Mouse (Mus musculus) mesoderm, embryonic 11.5 days (tissue): ENCODE measurements around the gene Map3k21.

Source experiments
- DNase-seq: peaks from one replicate; pipeline ENCODE4 v3.0.0-alpha.2; 2012; ENCODE audit warnings: low read depth, low spot score

Gene Map3k21

DNA sequence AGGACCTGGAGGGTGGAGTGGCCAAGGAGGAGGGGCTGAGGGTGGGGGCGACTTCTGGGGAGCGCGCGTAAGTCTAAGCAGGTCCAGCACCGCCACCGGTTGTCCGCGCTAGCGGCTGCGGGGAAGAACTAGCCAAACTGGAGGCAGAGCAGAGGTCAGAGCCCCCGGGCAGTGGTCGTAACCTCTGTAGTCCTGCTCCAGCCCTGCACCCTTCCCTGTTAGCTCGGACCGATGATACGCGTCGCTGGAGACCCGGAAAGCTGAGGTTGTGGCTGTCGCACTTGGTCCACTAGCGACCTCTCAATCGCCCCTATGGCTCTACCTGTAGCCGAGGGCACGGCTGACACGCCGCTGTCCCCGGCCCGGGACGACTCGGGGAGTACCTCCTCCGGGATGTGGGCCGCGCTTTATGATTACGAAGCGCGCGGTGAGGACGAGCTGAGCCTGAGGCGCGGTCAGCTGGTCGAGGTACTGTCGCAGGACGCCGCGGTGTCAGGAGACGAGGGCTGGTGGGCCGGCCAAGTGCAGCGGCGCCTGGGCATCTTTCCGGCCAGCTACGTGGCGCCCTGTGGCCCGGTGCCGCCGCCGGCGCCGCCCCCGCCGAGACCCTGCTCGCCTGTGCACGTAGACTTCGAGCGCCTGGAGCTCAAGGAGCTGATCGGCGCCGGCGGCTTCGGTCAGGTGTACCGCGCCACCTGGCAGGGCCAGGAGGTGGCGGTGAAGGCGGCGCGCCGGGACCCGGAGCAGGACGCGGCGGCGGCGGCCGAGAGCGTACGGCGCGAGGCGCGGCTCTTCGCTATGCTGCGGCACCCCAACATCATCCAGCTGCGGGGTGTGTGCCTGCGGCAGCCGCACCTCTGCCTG, at the start of gene Map3k21:
TSS of gene Map3k21 (plus strand) at position 86 of the 864 bp plus-strand sequence.
- DNase-seq, result peak; percentile 35

DNA sequence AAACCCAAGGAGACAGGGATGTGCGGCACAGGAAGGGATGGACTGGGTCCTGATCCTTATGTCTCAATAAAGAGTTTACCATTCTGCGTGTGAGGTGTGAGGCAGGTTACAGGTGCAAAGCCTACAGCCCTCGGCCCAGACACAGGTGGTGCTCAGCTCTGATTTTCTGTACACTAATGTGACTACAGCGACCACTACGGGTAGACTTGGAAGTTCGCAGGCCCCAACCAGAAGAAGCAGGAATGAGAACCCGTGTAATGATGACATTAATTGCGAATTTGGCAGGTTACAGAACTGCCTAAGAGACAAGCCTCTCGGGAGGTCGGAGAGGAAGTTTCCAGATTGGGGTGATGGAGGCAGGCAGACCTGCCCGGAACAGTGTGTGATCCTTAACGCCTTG, 44.1 kb upstream of the Map3k21 start:
- DNase-seq, result no peak

DNA sequence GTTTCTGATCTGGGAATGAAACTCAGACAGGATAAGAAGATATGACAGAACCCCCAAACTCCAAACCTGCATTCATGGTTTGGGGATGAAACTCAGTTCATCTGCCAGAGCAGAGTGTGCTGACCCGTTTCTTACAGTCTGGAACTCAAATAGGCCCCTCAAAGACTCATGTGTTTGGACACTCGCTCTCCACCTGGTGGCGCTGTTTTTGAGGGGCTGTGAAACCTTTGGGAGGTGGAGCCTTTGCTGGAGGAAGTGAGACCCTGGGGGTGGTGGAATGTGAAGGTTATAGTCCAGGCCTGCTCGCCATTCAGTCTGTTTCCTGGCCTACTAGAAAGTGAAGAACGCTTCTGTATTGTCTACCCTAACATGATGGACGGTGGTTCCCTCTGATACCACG, 41.7 kb upstream of the Map3k21 start:
- DNase-seq, result peak; percentile 29

DNA sequence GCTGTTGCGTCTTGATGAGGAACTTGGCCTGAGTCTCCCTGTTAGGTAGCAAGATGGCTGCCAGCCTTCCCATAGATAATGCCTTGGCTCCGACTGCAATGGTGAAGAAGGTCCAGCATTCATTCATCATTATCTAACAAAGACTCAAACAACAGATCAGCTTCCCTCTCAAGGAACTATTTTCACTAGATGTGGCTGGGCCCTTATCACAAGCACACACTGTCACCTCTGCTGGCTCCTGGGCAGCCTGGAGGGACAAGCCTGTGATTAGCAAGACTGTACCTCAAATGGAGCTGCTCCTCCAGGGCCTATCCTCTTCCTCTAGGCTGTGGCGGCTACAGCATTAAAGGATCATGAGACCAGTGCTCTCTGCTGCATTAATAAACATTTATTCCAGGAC, 40.5 kb upstream of the Map3k21 start:
- no peak for DNase-seq

DNA sequence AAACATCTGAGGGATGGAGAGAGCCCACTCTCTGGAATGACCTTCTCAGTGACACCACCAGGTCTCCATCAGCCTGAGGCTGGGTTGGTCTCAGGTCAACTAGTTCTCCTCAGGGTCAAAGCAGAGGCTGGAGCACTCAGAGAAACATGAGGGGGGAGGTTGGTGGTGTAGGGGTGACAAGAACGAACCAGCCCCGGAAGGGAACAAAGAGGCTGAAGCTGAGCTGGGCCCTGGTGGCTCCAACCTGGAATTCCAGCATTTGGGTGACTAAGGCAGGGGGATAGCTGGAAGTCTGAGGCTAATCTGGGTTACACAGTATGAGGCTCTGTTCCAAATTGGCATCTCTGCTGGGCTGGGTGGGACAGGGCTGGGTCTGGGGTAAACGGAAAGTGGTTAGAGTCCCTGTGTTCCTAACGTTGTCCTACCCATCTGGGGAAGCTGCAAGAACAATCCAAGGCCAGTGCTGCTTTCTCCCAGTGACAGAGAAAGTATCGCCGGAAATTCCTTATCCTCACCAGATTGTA, 40.0 kb upstream of the Map3k21 start:
- DNase-seq, result no peak

DNA sequence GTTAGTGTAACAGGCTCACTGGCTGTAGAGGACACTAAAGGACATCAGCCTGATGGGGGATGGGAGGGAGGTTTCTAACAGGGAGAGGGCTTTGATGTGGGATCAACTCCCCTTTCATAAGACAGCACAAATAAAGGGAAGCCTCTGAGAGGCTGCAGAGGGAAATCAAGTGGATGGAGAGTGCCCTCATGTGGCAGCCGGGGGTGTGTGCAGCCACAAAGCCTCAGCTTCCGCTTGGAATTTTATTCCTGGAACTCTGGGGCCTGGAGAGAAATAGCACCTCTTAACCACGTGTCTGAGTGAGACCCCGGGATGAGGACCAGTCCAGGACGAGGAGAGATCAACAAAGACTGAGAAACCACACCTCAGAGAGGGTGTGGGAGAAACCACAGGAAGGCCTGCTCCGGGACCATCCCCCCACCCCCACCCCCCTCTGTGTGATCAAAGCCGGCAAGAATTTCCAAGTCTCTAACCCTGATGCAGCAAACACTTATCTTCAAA, 39.4 kb upstream of the Map3k21 start:
- peak; percentile 86 for DNase-seq

DNA sequence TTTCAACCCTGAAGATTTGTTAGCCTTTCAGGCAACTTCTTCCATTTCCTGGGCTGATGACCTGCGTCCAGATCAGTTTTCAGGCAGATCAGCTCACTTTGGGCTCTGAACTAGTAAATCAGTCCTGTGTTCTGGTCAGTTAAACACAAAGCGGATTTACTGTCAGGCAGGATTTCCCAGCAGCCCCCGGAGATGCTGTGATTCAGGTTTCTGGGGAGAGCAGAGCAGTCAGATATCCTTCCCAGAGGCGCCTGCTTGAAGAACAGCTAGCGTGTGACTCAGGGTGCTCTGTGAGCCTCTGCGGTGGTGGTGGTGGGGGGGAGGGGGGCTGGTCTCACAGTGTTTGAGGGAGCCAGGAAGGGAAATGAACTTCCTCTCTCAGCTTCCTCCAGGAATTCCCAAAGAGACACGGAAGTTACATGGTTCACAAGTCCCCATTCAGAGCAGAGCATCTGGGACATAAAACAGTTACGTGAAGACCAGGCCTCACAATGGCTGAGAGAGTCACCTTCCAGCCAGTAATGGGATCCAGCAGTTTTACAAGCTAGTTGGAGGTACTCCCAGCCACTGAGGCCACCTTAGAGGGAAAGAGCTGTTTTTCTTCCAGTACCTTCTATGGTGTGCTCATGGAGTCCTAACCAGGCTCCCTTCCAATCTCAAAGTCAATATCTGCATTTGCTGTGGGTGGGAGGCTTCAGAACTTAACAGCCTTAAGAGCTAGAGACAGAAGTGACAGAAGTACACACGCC, 37.6 kb upstream of the Map3k21 start:
- peak; percentile 30 for DNase-seq

DNA sequence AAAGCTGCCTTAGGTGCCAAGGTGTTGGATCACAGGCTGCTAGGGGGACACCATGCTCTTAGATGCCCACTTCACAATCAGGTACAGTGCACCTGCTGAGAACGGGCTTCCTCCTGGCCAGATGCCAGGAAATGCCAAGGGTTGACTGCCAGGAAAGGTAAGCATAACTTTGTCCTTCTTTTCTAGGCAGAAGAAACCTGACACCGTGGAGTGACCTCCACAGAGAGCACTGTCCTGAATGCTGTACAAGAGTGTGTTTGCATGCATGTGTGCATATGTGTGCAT, 37.1 kb upstream of the Map3k21 start:
- DNase-seq, result no peak

DNA sequence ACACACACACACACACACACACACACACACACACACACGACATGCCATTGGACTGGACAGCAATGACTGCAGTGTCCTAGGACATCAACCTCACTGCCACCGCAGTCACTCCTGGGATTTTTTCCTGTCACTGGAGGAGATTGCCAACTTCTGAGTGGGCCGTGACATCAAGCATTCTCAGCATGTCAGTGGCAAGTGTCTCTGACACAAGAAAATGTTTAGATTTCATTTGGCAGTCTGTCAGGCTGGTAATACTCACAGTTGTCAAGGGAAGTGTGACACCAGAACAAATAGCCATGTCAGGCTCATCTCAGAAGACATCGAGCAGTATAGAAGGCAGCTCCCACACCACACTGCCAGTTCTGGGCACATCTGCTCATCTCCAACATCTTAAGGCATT, 29.8 kb upstream of the Map3k21 start:
- DNase-seq, result no peak

DNA sequence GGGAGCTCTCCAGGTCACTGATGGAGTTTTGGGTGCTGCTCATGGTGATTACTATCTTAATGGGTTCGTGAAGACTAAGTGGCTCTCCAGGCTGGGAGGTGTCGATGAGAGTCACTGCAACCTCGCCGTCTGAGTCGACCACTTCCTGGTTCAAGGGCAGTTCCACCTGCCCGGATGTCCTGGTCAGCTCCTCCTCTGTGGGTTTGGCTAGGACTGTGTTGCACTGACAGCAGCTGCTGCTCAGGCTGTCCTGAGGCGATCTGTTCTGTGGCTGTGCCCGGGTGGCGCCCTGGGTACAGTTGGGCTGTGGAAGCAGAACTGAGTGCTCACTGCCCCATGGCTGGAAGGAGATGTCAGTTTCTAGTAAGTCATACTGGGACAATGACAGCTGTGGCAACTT, 22.7 kb upstream of the Map3k21 start:
- DNase-seq, result no peak

DNA sequence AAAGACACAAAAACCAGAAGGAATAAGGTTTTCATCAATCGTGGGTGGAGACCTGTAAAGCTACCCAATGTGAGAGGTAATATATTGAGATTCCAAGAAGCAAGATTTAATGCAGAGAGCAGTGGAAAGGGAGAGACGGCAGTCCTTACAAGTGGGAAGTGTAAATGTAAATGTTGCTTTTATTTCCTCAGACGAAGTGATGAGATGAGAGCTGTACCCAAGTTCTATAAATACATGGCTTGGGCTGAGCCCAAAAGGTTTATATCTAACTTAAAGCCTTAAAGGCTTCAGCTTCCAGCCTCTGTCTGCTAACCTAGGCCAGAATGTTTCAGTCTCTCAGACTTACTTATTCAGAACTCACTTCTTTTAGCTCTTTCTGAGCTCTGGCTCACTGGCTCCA, 20.3 kb upstream of the Map3k21 start:
- no peak for DNase-seq

DNA sequence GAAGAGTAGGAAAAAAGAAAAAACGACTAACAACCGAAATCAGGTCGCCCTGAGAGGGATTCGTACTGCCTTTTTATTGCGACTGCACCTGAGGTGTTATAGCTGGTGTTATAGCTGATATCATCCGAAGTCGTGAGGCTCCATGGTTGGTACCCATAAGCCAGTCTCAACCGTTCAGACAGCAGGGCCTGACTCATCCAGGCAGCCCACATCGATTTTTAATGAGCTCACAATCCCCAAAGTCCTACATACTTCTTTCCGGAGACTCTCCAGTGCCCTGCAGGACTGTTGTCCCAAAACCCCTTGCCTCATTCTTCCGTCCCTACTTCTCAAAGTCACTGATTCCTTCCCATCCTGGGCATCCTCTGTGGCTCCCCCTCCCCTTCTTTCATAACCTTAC, 12.9 kb upstream of the Map3k21 start:
- DNase-seq, result no peak

DNA sequence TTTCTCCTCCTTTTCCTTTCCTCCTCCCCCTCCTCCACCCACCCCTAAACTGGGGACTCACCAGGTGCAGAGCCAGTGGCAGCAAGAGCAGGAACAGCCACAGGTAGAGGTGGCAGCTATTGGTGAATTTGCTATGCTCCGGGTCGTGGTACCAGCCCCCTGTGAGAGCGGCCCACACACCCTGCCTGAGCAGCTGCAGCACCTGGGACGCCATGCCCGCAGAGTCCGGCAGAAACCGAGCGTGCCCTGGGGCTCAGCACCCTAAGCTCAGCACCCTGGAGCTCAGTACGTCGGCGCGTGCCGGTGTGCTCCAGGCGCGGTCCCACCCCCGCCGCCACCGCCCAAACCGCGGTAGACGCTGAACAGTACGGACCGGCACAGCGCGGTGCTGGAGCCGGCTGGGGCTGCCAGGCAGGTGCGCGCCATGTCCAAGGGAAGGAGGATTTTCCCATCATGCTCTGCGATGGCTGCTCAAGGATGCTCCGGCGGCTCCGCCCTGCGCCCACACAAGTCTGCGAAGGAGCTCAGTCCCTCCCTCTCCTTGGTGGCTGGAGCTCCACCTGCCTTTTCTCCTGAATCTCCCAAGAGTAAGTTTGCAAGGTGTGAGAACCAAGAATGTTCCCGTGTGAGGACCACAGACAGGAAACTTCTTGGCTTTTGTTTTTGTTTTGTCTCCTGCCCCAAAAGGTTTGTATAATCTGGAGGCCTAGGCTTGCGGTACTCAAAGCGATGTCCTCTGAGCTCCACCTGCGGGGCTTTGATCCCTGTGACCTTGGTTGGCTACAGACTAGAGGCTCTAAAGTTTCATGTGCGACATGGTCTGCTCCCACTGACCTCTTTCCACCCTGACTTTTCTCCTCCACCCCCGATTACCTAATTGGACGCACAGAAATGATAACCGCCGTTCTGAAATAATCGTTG, 12.1 kb upstream of the Map3k21 start, which contains the start of gene Pcnx2:
TSS of gene Pcnx2 (minus strand) at position 450 of the 921 bp plus-strand sequence.
- no peak for DNase-seq

DNA sequence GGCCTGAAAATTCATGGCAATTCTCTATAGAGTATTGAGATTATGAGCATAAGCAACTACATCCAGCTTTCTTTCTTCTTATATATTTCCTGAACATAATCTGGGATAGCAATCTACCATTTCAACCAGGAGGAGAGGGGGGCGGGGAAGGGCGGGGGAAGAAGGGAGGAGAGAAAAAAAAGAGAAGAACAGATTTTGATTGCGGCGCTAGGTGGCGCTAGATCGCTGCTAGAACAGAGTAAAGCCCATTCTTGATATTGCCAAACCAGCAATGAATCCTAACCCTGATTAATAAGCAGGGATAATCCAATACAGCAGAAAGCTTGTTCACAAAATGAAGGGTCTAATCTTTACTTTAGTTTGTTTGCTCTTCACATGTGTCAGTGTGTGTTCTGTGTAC, 11.4 kb upstream of the Map3k21 start:
- peak; percentile 81 for DNase-seq

DNA sequence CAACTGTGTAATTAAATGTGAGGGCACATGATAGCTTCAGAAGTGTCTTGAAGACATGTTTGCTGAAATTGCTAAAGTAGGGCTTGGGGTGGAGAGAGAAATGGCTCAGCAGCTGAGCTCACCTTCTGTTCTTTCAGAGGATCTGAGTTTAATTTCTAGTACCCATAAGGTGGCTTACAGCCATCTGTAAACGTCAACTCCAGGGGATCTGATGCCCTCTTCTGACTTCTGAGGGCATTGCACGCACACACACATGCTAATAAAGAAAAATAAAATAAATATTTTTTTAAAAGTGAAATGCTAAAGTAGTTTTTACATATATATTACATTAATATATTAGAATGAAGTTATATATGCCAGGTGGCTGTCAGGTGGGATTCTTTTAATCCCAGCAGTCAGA, 9.1 kb upstream of the Map3k21 start:
- no peak for DNase-seq

DNA sequence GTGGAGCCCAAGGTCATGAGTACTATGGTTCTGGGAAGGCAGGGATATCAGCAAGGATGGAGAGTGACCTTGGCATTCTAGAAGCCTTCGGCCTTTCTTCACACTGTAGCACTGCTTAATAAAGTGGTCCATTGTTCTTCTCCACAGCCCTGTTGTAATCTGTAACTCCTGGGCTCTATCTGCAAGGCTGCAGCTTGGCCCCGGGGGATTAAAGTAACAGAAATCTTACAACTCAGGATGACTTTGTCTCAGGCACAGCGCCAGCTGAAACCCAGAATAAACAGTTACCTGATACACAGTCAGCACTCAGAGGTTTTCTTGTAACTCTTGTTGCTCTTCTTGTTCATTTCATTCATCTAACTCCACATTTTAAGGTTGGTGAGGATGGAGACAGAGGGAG, 7.7 kb upstream of the Map3k21 start:
- no peak for DNase-seq

DNA sequence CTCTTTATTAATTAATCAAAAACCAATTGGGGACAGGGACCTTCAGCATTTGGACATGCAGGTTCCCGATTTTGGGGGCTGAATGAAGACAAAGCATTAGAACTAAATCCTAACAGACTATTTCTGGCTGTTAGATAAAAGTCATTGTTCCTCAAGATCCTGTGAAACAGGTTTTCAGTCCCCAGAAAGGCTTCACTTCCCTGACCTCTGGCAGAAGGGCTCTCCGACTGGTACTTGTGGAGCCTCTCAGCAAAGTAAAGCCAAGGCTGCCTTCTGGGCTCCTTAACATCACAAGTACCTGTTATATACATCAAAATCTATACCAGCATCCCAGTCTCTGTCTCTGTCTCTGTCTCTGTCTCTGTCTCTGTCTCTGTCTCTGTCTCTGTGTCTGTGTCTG, 4.9 kb upstream of the Map3k21 start:
- no peak for DNase-seq

DNA sequence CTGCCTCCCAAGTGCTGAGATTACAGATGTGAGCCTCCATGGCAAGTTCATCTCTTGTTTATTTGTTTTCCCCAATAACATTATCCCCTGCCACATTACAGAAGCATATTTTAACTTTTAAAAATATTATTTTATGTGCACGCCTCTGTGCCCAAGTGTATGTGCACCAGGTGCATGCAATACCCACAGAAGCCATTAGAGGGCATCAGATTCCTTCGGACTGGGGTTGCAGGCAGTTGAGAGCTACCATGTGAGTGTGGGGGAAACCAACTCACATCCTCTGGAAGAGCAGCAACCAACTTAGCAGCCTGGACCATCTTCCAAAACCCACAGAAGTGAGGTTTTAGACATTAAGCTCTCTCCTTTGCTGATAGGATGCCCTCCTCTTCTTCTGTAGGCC, 2.9 kb upstream of the Map3k21 start:
- no peak for DNase-seq

DNA sequence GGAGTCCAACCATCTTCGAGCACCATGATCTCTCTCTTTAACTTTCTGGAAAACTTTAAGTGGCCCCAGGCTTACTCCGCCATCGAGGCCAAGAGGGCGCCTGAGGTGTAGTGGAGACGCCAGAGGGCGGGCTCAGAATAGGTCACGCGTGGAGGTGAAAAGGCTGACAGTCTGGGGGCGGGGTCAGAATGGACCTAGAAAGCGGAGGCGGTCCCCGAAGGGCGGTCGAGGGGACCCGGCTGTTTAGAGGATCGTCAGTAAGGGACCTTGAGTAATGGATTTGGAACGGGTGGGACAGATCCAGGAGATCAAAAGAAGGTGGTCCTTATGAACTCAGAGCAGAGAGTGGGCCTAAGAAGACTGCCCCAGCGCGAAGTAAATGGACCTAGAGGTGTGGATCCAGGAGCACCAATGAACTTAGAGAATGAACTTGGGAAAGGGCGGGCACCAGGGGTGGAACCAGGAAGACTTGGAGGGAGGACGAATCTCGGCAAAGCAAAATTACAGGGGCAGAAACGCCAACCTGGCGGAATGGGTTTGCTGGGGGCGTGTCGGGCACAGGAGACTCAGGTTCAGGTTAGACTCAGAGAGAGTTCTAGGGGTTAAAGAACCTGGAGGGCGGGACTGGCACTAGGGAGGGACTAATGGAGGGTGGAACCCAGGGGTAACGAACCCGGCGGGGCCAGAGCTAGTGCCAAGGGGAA, 437 bp upstream of the Map3k21 start:
- DNase-seq, result no peak

DNA sequence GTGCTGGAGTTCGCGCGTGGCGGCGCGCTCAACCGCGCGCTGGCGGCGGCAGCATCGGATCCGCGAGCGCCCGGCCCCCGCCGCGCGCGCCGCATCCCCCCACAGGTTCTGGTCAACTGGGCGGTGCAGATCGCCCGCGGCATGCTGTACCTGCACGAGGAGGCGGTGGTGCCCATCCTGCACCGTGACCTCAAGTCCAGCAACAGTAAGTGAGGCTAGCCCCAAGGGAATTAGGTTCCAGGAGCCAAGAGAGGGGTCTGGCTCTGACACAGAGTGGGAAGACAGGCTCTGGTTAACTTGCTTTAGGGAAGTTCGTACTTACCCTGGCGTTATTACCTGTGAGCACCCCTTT, 955 bp downstream of the Map3k21 start:
- DNase-seq, result no peak

DNA sequence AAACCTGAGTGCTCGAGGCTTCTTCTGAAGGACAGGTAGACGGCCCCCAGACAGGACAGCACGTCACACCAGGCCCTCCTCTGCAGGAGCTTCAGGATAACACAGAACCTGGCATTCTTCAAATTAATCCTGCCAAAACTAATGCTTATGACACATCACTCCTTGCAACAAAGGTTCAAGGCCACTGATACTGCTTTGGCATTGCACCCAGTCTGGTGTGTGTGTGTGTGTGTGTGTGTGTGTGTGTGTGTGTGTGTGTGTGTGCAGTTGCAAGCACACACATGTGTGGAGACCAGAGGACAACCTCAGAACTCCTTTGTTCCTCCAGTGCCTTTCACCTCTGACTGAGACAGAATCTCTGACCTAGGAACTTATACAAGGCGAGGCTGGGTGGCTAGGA, 3.0 kb downstream of the Map3k21 start:
- DNase-seq, result no peak
